Comparison of ENCODE assay signal across 10 mouse cellular contexts in genomic region chr19:16113295-16113694, GRCm38 (mm10). TPM values are rescaled to one million over a fixed set of nuclear protein-coding genes. Genes with fewer than 3 reads are reported as not detected.
DNase-seq lines count a peak whose midpoint lies in the region; ATAC-seq and TF ChIP-seq lines count a peak whose summit lies in the region.
"Had no signal": no experiment of that assay in that cellular context is flagged by ENCODE, and none has a peak within 500 bp of the region (broad histone marks: within the 10 kb centered on the region; RNA-seq: fewer than 3 reads in every experiment).

No protein-coding gene starts in this region.

- H3K36me3 ChIP-seq in heart, adult 2 months (ENCODE audit: control insufficient read depth, insufficient read depth, low read length), result no peaks in the 10 kb centered on the region
- H3K36me3 ChIP-seq in heart, embryonic 11.5 days (ENCODE audit: control insufficient read depth, insufficient read depth, low read length), result no peaks in the 10 kb centered on the region
- no peaks in the 10 kb centered on the region for H3K36me3 ChIP-seq in midbrain, embryonic 16.5 days (ENCODE audit: control insufficient read depth, insufficient read depth, low read length)
- H3K36me3 ChIP-seq: limb, embryonic 13.5 days; midbrain, embryonic 15.5 days had no signal

- ATAC-seq in heart, embryonic 11.5 days (replicated peaks; ENCODE audit: insufficient number of reproducible peaks, low FRiP score, low TSS enrichment), result no peak
- no peak for ATAC-seq in midbrain, embryonic 16.5 days
- ATAC-seq: midbrain, embryonic 15.5 days had no signal

- TF ChIP-seq POLR2A in heart, adult 2 months (IDR thresholded peaks at IDR 0.05; ENCODE audit: insufficient read depth, low read depth, low read length), result no peak

- H3K9ac ChIP-seq in heart, adult 2 months (ENCODE audit: low read depth, low read length), result no peak overlapping the region
- no peak overlapping the region for H3K9ac ChIP-seq in heart, embryonic 11.5 days (ENCODE audit: low read depth, low read length)
- no peak overlapping the region for H3K9ac ChIP-seq in midbrain, embryonic 16.5 days (ENCODE audit: low read depth, low read length)
- H3K9ac ChIP-seq: limb, embryonic 13.5 days; midbrain, embryonic 15.5 days had no signal

- no peaks in the 10 kb centered on the region for H3K79me2 ChIP-seq in heart, adult 2 months (replicated peaks; ENCODE audit: control insufficient read depth, insufficient read depth, low read length)

- H3K27ac ChIP-seq in heart, adult 2 months, result no peak overlapping the region
- no peak overlapping the region for H3K27ac ChIP-seq in heart, embryonic 11.5 days (ENCODE audit: low read depth, low read length)
- no peak overlapping the region for H3K27ac ChIP-seq in midbrain, embryonic 16.5 days (ENCODE audit: low read length)
- H3K27ac ChIP-seq: limb, embryonic 13.5 days; midbrain, embryonic 15.5 days had no signal

- no peak overlapping the region for H3K4me3 ChIP-seq in heart, adult 2 months
- no peak overlapping the region for H3K4me3 ChIP-seq in heart, embryonic 11.5 days (ENCODE audit: low read depth, low read length)
- no peak overlapping the region for H3K4me3 ChIP-seq in midbrain, embryonic 16.5 days (ENCODE audit: low read depth, low read length)
- H3K4me3 ChIP-seq: limb, embryonic 13.5 days; midbrain, embryonic 15.5 days had no signal

- 42% methylated on average over 1 of the region's 1 CpGs for WGBS in heart, adult 2 months
- WGBS in heart, embryonic 11.5 days (ENCODE audit: insufficient replicate concordance), result 88% methylated on average over 1 of the region's 1 CpGs
- 81% methylated on average over 1 of the region's 1 CpGs for WGBS in midbrain, embryonic 16.5 days

- H3K9me3 ChIP-seq in heart, embryonic 11.5 days (replicated peaks; ENCODE audit: control insufficient read depth, low read length), result no peaks in the 10 kb centered on the region
- no peaks in the 10 kb centered on the region for H3K9me3 ChIP-seq in midbrain, embryonic 16.5 days (replicated peaks; ENCODE audit: control insufficient read depth, low read length, poor library complexity, severe bottlenecking)
- H3K9me3 ChIP-seq: limb, embryonic 13.5 days; midbrain, embryonic 15.5 days had no signal

- TF ChIP-seq EP300 in heart, adult 2 months (IDR thresholded peaks at IDR 0.05; ENCODE audit: insufficient read depth, low read depth, low read length), result no peak

- intact Hi-C loops in heart, adult 2 months (cut with DNase I), result no loop called here

- H3K4me2 ChIP-seq in heart, embryonic 11.5 days, result no peak overlapping the region
- no peak overlapping the region for H3K4me2 ChIP-seq in midbrain, embryonic 16.5 days (ENCODE audit: low read length)
- H3K4me2 ChIP-seq: limb, embryonic 13.5 days; midbrain, embryonic 15.5 days had no signal

- H3K27me3 ChIP-seq in heart, adult 2 months (ENCODE audit: control insufficient read depth, insufficient read depth, low read length), result no peaks in the 10 kb centered on the region
- no peaks in the 10 kb centered on the region for H3K27me3 ChIP-seq in heart, embryonic 11.5 days (ENCODE audit: control insufficient read depth, insufficient read depth, low read length)
- H3K27me3 ChIP-seq in midbrain, embryonic 16.5 days (ENCODE audit: control insufficient read depth, insufficient read depth, low read depth, low read length), result no peaks in the 10 kb centered on the region
- H3K27me3 ChIP-seq: limb, embryonic 13.5 days; midbrain, embryonic 15.5 days had no signal

- TF ChIP-seq CTCF in heart, adult 2 months (IDR thresholded peaks at IDR 0.05), result no peak

- DNase-seq in heart, adult 2 months, result peak; percentile 49 to 75
- peak; percentile 14 for DNase-seq in right cerebral cortex, adult 18-20 months
- DNase-seq in right cerebral cortex, postnatal 25 days, result no peak
- DNase-seq in cerebellum, postnatal 4 days (ENCODE audit: low spot score in 2 of 2), result peak; percentile 33 to 70
- peak; percentile 28 to 54 for DNase-seq in kidney, postnatal 4 days
- no peak for DNase-seq in thymus, postnatal 36 days

- H3K4me1 ChIP-seq in heart, adult 2 months (ENCODE audit: control insufficient read depth, insufficient read depth, low read length), result no peaks in the 10 kb centered on the region
- H3K4me1 ChIP-seq in heart, embryonic 11.5 days (ENCODE audit: control insufficient read depth, insufficient read depth, low read length), result no peaks in the 10 kb centered on the region
- no peaks in the 10 kb centered on the region for H3K4me1 ChIP-seq in midbrain, embryonic 16.5 days (ENCODE audit: control insufficient read depth, insufficient read depth, low read length)
- H3K4me1 ChIP-seq: limb, embryonic 13.5 days; midbrain, embryonic 15.5 days had no signal

RNA-seq across cellular contexts. Expression of gene Gnaq, which starts 19.3 kb away (rescaled TPM):
- 10 to 100 TPM; 23.1 to 23.4 TPM for total RNA-seq in heart, adult 2 months (2021)
- 8.4 and 14.5 TPM in 2 replicates for polyA plus RNA-seq in heart, adult 2 months (2012; rRNA removed)
- polyA plus RNA-seq in heart, embryonic 11.5 days (2014; fragmentation: Nextera tagmentation; extraction: Ambion mirVana), result 9.2 and 13.1 TPM in 2 replicates
- polyA plus RNA-seq in midbrain, embryonic 16.5 days (2015; fragmentation: Nextera tagmentation; extraction: Ambion mirVana), result 115 and 126 TPM in 2 replicates

Comparison
In these comparisons a context has a peak if more than half of its experiments do, and no peak if none do; other contexts are left out.
1. DNase-seq: peak in heart, adult 2 months (2 of 2), right cerebral cortex, adult 18-20 months (single experiment), cerebellum, postnatal 4 days (2 of 2) and kidney, postnatal 4 days (2 of 2); none in right cerebral cortex, postnatal 25 days (single experiment) and thymus, postnatal 36 days (0 of 2).